Mouse (Mus musculus) T-cell, adult 2 months (primary cell): Measurements from ENCODE around the gene Olfr1076.
"Not testable (repeated sequence)": the region's sequence is repeated elsewhere in the genome, so short reads cannot be mapped to it uniquely, and the experiment has no call there.

Experiments used
- DNase-seq: peaks from one replicate; pipeline ENCODE4 v3.0.0; 2022; ENCODE audit warnings: low spot score

Olfr1076 gene

DNA sequence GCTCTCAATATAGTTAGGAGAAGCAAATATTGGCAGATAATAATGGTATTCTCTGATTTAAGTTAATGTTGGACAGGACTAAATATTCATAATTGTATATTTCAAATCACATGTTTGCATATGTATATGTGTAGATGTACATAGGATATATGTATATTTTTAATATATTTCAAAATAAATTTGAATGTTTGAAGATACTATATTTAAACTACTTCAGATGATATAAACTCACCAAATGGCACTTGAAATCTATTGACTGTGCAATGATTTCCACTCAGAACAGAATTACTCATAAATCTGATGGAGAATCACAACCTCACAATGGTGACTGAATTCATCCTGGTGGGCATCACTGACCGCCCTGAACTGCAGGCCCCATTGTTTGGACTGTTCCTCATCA, at the start of gene Olfr1076:
Olfr1076 (plus strand) TSS at position 301 of the 400 bp plus-strand sequence.
- no peak for DNase-seq

DNA sequence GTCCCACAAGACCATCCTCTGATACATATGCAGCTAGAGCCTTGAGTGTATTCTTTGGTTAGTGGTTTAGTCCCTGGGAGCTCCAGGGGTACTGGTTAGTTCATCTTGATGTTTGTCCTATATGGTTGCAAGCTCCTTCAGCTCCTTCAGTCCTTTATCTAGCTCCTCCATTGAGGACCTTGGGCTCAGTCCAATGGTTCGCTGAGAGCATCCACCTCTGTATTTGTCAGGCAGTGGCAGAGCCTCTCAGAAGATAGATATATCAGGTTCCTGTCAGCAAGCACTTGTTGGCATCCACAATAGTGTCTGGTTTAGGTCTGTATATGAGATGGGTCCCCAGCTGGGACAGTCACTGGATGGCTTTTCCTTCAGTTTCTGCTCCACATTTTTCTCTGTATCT, 47.8 kb upstream of the Olfr1076 start:
- DNase-seq: no peak

DNA sequence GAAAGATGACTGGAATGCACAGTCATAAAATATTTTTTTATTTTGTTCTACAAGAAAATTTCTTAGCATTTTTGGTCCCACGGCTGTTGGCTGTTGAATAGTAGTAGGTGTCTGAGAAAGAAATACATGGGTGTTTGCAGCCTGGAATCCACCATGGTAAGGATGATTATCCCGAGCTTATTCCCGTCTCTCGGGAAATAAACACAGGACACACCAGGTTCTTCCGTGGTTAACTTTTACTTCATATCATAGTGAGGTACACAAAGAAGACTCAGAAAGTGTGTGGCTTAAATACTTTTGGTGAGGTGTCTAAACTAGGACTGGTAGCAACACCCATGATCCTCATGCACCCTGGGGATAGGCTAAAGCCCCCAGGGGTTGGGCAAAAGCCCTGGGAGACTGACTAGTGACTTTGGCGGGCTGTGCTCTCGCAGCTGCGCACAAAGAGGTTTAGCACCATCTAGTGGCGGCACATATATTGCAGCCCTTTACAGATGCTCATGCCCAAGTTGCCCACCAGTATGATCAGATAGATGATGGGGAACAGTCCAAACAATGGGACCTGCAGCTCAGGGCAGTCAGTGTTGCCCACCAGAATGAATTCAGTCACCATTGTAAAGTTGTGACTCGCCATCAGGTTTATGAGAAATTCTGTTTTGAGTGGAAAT, 43.7 kb upstream of the Olfr1076 start:
- no peak for DNase-seq

DNA sequence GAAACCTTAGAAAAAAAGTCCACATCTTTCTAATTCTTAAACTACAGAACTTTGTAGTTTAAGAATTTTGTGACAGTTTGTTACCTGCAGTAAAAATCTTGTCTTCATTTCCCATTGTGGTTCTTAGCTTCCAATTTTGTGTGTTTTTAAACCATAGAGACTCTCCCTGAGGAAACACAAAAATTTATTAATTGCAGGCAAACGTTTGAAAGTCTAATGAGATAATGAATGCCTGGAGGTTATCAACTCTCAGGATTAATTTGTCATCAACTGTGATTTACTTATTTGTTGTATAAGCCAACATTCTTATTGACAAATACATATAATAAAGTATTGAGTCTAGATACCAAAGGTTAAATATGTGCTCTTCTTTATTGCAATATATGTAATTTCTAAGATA, 21.0 kb upstream of the Olfr1076 start, which contains the start of gene Olfr228:
Olfr228 (minus strand) TSS at position 101 of the 400 bp plus-strand sequence.
- DNase-seq: no peak

DNA sequence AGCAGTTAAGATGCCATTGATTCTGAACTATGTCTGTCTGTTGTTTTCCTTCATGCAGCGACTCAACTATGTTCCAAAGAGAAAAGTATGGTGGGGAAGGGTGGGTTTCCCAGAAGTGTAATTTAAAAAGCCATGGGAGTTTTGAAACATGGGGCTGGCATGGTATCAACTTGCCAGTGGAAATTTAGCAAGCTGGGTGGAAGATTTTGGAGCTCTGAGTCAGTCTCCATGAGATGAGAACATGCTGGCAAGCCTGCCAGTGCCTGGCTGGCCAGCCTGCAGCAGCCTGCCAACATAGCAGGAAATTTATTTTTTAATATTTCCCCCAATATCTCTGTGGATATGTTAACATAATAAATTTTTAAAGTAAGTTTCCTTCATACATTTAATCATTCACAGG, 22.7 kb downstream of the Olfr1076 start:
- no peak for DNase-seq

DNA sequence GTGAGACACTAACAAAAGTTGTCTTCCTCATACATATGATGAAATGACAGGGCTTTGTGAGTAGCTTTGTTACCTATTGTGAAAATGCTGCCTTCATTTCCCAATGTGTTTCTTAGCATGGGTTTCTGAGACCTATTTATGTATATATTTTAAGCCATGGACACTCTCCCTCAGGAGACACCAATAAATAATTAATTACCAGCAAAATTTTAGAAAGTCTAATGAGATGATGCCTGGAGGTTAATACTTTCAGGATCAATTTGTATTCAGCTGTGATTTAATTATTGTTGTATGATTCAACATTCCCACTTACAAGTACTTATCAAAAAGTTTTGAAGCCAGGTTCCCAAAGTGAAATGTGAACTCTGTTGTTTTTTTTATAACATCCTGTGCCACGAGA, 34.1 kb downstream of the Olfr1076 start, which contains the start of gene Olfr1079:
Olfr1079 (minus strand) TSS at position 101 of the 400 bp plus-strand sequence.
- no peak for DNase-seq

DNA sequence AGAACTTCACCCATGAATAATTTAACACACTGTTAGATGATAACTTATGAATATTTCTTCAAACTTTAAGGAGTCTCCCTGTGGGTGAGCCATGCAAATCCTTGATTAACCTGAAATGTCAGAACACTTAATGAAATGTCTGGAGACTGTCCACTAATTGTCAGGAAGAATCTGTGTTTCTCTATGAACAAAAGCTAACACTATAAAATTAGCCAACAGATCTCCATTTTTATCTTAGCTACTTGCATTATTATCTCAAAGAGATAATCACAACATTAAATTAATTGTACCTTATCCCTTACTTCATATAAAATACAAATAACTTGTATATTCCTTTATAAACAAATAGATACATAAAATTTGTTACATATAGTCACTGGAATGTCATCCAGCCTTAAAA, 49.9 kb downstream of the Olfr1076 start, which contains the start of gene Olfr1080:
Olfr1080 (minus strand) TSS at position 101 of the 400 bp plus-strand sequence.
- DNase-seq: not testable (repeated sequence)
